Mouse (Mus musculus): ENCODE data around the gene Mcm2. TPM values are rescaled to one million over a fixed set of nuclear protein-coding genes. Genes with fewer than 3 reads are reported as not detected.

Gene Mcm2
- total and polyA plus RNA-seq, 2 experiments from 2014 or later: 14.1 to 19.3 TPM

- peaks cover 4% of the 10 kb centered on the region; the same call in 1 of the 2 replicates for H3K36me3 ChIP-seq (ENCODE audit: insufficient read depth)
- DNase-seq: no peak
- no peak overlapping the region for H3K9ac ChIP-seq
- 85% methylated on average over 5 of the region's 5 CpGs for WGBS
- no peak overlapping the region for H3K27ac ChIP-seq (ENCODE audit: low read depth, low read length)
- no peak for TF ChIP-seq CTCF (IDR thresholded peaks at IDR 0.05; ENCODE audit: low read depth)
- no peaks in the 10 kb centered on the region for H3K9me3 ChIP-seq (ENCODE audit: low read length)
- no peaks in the 10 kb centered on the region for H3K27me3 ChIP-seq (ENCODE audit: insufficient read depth, low read length)
- no peak overlapping the region for H3K4me3 ChIP-seq (ENCODE audit: low read depth, low read length)
- ATAC-seq: no peak
- peaks cover 12% of the 10 kb centered on the region; the same call in 1 of the 2 replicates for H3K4me1 ChIP-seq (ENCODE audit: insufficient read depth)
- peak overlapping the region; percentile 99 for H3K4me2 ChIP-seq (ENCODE audit: low read depth)
Measured at GRCm38 (mm10) chr6:88903708-88904107, 5.1 kb upstream of the Mcm2 start.

- under 1% methylated on average over 66 of the region's 66 CpGs for WGBS
- Histone ChIP-seq H3K4me1 (ENCODE audit: insufficient read depth) (peaks cover 12% of the 10 kb centered on the region; the same call in 1 of the 2 replicates), H3K4me2 (ENCODE audit: low read depth) (peak within 1 kb of the TSS; percentile 99), H3K9me3 (ENCODE audit: low read length) (no peaks in the 10 kb centered on the region), H3K4me3 (ENCODE audit: low read depth, low read length) (peak within 1 kb of the TSS; percentile 93), H3K27me3 (ENCODE audit: insufficient read depth, low read length) (no peaks in the 10 kb centered on the region), H3K9ac (peak within 1 kb of the TSS; percentile 77), H3K36me3 (ENCODE audit: insufficient read depth) (no peaks in the 10 kb centered on the region), H3K27ac (ENCODE audit: low read depth, low read length) (peak within 1 kb of the TSS; percentile 85)
- DNase-seq (peak; percentile 95), ATAC-seq (peak; percentile 94)
- no peak for TF ChIP-seq CTCF (IDR thresholded peaks at IDR 0.05; ENCODE audit: low read depth)
Measured at GRCm38 (mm10) chr6:88901947-88902820, 3.6 kb upstream of the Mcm2 start, which contains the start of gene Tpra1. Gene Tpra1 (plus strand): TSS chr6:88902251.

GRCm38 (mm10) chr6:88901471-88901870 is 2.9 kb upstream of the Mcm2 start:
- TF ChIP-seq CTCF (IDR thresholded peaks at IDR 0.05; ENCODE audit: low read depth): no peak
- Histone ChIP-seq H3K9me3 (ENCODE audit: low read length) (no peaks in the 10 kb centered on the region), H3K4me3 (ENCODE audit: low read depth, low read length) (peak overlapping the region; percentile 93), H3K36me3 (ENCODE audit: insufficient read depth) (no peaks in the 10 kb centered on the region), H3K27me3 (ENCODE audit: insufficient read depth, low read length) (no peaks in the 10 kb centered on the region), H3K9ac (peak overlapping the region; percentile 77), H3K4me2 (ENCODE audit: low read depth) (peak overlapping the region; percentile 99), H3K4me1 (ENCODE audit: insufficient read depth) (peaks cover 12% of the 10 kb centered on the region; the same call in 1 of the 2 replicates), H3K27ac (ENCODE audit: low read depth, low read length) (peak overlapping the region; percentile 85; the same call in 1 of the 2 replicates)
- ATAC-seq (no peak), DNase-seq (no peak)
- 5% methylated on average over 5 of the region's 5 CpGs for WGBS

DNA sequence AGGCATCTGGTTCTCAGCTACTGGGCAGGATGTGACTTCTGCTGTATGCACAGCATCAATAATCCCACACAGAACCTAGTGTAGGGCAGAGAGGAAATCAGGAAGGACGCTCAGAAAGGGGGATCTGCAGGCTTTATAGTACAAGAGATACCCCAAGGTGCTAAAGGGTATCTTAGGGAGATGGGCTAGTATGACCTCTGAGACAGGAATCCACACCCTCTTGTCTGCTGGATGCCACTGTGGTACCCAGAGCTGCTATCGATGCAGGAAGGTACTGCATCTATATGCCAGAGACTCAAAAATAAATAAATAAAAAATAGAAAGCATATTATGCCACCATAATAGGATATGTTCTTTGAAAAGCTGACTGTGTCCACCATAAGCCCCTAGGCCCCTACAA is 1.0 kb upstream of the Mcm2 start:
- H3K4me2 ChIP-seq (ENCODE audit: low read depth): no peak overlapping the region
- no peak for DNase-seq
- H3K27me3 ChIP-seq (ENCODE audit: insufficient read depth, low read length): no peaks in the 10 kb centered on the region
- no peak overlapping the region for H3K4me3 ChIP-seq (ENCODE audit: low read depth, low read length)
- no peak for ATAC-seq
- no peaks in the 10 kb centered on the region for H3K36me3 ChIP-seq (ENCODE audit: insufficient read depth)
- H3K4me1 ChIP-seq (ENCODE audit: insufficient read depth): peaks cover 12% of the 10 kb centered on the region; the same call in 1 of the 2 replicates
- WGBS: 95% methylated on average over 2 of the region's 2 CpGs
- H3K27ac ChIP-seq (ENCODE audit: low read depth, low read length): no peak overlapping the region
- no peak overlapping the region for H3K9ac ChIP-seq
- no peaks in the 10 kb centered on the region for H3K9me3 ChIP-seq (ENCODE audit: low read length)
- no peak for TF ChIP-seq CTCF (IDR thresholded peaks at IDR 0.05; ENCODE audit: low read depth)

DNA sequence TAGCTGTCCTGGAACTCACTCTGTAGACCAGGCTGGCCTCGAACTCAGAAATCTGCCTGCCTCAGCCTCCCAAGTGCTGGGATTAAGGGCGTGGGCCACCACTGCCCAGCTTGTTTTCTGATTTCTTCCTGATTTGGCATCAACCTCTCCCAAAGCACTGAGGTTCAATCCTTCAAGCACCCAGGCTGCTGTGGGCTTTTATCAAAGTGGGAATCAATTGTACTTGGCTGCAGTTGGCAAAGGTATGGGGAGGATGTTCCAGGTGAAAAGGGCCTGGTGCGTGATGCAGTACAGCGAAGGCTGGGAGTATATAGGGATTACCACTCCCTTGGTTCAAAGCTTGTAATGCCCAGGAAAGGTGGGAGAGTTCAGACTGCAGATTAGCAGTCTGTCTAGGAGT is 506 bp upstream of the Mcm2 start:
- peak overlapping the region; percentile 93 for H3K4me2 ChIP-seq (ENCODE audit: low read depth)

GRCm38 (mm10) chr6:88897246-88897645 is 1.3 kb downstream of the Mcm2 start:
- no peak overlapping the region for H3K9ac ChIP-seq
- H3K4me1 ChIP-seq (ENCODE audit: insufficient read depth): no peaks in the 10 kb centered on the region; the same call in 1 of the 2 replicates
- H3K36me3 ChIP-seq (ENCODE audit: insufficient read depth): 0 out of 2 replicates have a peak, but pooled peaks cover 5% of the 10 kb centered on the region
- ATAC-seq (no peak), DNase-seq (no peak)
- TF ChIP-seq CTCF (IDR thresholded peaks at IDR 0.05; ENCODE audit: low read depth): no peak
- H3K27me3 ChIP-seq (ENCODE audit: insufficient read depth, low read length): no peaks in the 10 kb centered on the region
- 71% methylated on average over 7 of the region's 7 CpGs for WGBS
- no peaks in the 10 kb centered on the region for H3K9me3 ChIP-seq (ENCODE audit: low read length)
- no peak overlapping the region for H3K4me3 ChIP-seq (ENCODE audit: low read depth, low read length)
- no peak overlapping the region for H3K27ac ChIP-seq (ENCODE audit: low read depth, low read length)
- no peak overlapping the region for H3K4me2 ChIP-seq (ENCODE audit: low read depth)

More for the DNA sequence above, 506 bp upstream of the Mcm2 start:
- Histone ChIP-seq H3K36me3 (ENCODE audit: insufficient read depth) (no peaks in the 10 kb centered on the region), H3K9me3 (ENCODE audit: low read length) (no peaks in the 10 kb centered on the region), H3K27ac (ENCODE audit: low read depth, low read length) (no peak overlapping the region), H3K4me1 (ENCODE audit: insufficient read depth) (peaks cover 12% of the 10 kb centered on the region; the same call in 1 of the 2 replicates), H3K9ac (no peak overlapping the region), H3K4me3 (ENCODE audit: low read depth, low read length) (peak overlapping the region; percentile 58; the same call in 1 of the 2 replicates), H3K27me3 (ENCODE audit: insufficient read depth, low read length) (no peaks in the 10 kb centered on the region)
- DNase-seq (no peak), ATAC-seq (no peak)
- TF ChIP-seq CTCF (IDR thresholded peaks at IDR 0.05; ENCODE audit: low read depth): no peak
- WGBS: 54% methylated on average over 4 of the region's 4 CpGs

DNA sequence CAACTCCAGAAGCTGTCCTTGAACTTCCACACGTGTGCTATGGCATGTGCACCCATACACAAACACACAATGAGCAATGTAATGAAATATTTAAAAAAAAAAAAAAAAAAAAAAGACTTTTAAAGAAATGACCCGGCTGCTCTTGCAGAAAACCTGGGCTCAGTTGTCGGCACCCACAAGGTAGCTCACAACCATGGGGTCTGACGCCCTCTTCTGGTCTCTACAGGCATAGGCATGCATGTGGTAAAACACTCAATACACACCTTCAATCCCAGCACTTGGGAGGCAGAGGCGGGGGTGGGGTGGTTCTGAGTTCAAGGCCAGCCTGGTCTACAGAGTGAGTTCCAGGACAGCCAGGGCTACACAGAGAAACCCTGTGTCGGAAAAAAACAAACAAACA is 2.6 kb downstream of the Mcm2 start:
- H3K9me3 ChIP-seq (ENCODE audit: low read length): no peaks in the 10 kb centered on the region
- H3K4me3 ChIP-seq (ENCODE audit: low read depth, low read length): no peak overlapping the region
- H3K4me1 ChIP-seq (ENCODE audit: insufficient read depth): no peaks in the 10 kb centered on the region
- DNase-seq: no peak
- H3K4me2 ChIP-seq (ENCODE audit: low read depth): no peak overlapping the region
- WGBS: 88% methylated on average over 6 of the region's 6 CpGs
- peaks cover 11% of the 10 kb centered on the region for H3K36me3 ChIP-seq (ENCODE audit: insufficient read depth)
- H3K9ac ChIP-seq: no peak overlapping the region
- no peak for ATAC-seq
- no peaks in the 10 kb centered on the region for H3K27me3 ChIP-seq (ENCODE audit: insufficient read depth, low read length)
- no peak for TF ChIP-seq CTCF (IDR thresholded peaks at IDR 0.05; ENCODE audit: low read depth)
- H3K27ac ChIP-seq (ENCODE audit: low read depth, low read length): no peak overlapping the region
